Mouse (Mus musculus) embryo, embryonic 11 days (tissue): Measurements from ENCODE around the gene Ankrd16.

Source experiments
- DNase-seq: peaks from one replicate; pipeline ENCODE4 v3.0.0-alpha.2; 2015

Gene Ankrd16

GRCm38 (mm10) chr2:11777091-11778068, at the start of gene Ankrd16, which contains the start of gene Fbh1:
TSS of gene Ankrd16 (plus strand) at chr2:11777876.
TSS of gene Fbh1 (minus strand) at chr2:11777582.
- DNase-seq = peak; percentile 100

- DNase-seq = peak; percentile 40
Observed at GRCm38 (mm10) chr2:11729091-11729490, 48.6 kb upstream of the Ankrd16 start.

GRCm38 (mm10) chr2:11732978-11733377, 44.7 kb upstream of the Ankrd16 start:
- DNase-seq = no peak

GRCm38 (mm10) chr2:11735853-11736252, 41.8 kb upstream of the Ankrd16 start:
- DNase-seq = no peak

GRCm38 (mm10) chr2:11738794-11739193, 38.9 kb upstream of the Ankrd16 start:
- no peak for DNase-seq

- no peak for DNase-seq
Observed at GRCm38 (mm10) chr2:11739516-11740051, 38.1 kb upstream of the Ankrd16 start.

- DNase-seq = no peak
Observed at GRCm38 (mm10) chr2:11762541-11762940, 15.1 kb upstream of the Ankrd16 start.

GRCm38 (mm10) chr2:11765694-11766093, 12.0 kb upstream of the Ankrd16 start:
- DNase-seq = no peak

GRCm38 (mm10) chr2:11766485-11767160, 11.1 kb upstream of the Ankrd16 start:
- no peak for DNase-seq

- no peak for DNase-seq
Observed at GRCm38 (mm10) chr2:11767161-11767545, 10.5 kb upstream of the Ankrd16 start.

- DNase-seq = no peak
Observed at GRCm38 (mm10) chr2:11771701-11772100, 6.0 kb upstream of the Ankrd16 start.

- DNase-seq = no peak
Observed at GRCm38 (mm10) chr2:11772401-11772800, 5.3 kb upstream of the Ankrd16 start.

GRCm38 (mm10) chr2:11774426-11774825, 3.2 kb upstream of the Ankrd16 start:
- DNase-seq = no peak

GRCm38 (mm10) chr2:11775121-11775520, 2.6 kb upstream of the Ankrd16 start:
- no peak for DNase-seq

GRCm38 (mm10) chr2:11776415-11776814, 1.3 kb upstream of the Ankrd16 start:
- DNase-seq = no peak

GRCm38 (mm10) chr2:11778087-11778823, 579 bp downstream of the Ankrd16 start:
- peak; percentile 92 for DNase-seq

- DNase-seq = no peak
Observed at GRCm38 (mm10) chr2:11784159-11784558, 6.5 kb downstream of the Ankrd16 start.

GRCm38 (mm10) chr2:11794668-11795067, 17.0 kb downstream of the Ankrd16 start:
- DNase-seq = no peak

- peak; percentile 35 for DNase-seq
Observed at GRCm38 (mm10) chr2:11797930-11798364, 20.3 kb downstream of the Ankrd16 start.

GRCm38 (mm10) chr2:11801299-11801930, 23.7 kb downstream of the Ankrd16 start:
- DNase-seq = no peak
